Mouse (Mus musculus) heart, embryonic 11.5 days (tissue): ENCODE measurements around the gene Crk. TPM values are rescaled to one million over a fixed set of nuclear protein-coding genes. Genes with fewer than 3 reads are reported as not detected.

ENCODE experiments used
- ATAC-seq: fragments of 200-750 bp; cut with Nextera tagmentation; replicated peaks from 2 replicates; pipeline ENCODE4 v1.8.0; 2017; ENCODE audit warnings: moderate library complexity; ENCODE audit not compliant: insufficient number of reproducible peaks, low FRiP score, low TSS enrichment
- H3K27ac ChIP-seq: fragments of 300-500 bp; sonication (generic); 2 replicates; pipeline ENCODE4 v1.5.1; 2014; ENCODE audit warnings: mild to moderate bottlenecking, low read depth, low read length
- H3K27me3 ChIP-seq: fragments of 300-500 bp; sonication (generic); 2 replicates; pipeline ENCODE4 v1.6.1; 2014; ENCODE audit warnings: mild to moderate bottlenecking, low read length, mixed read lengths; ENCODE audit not compliant: control insufficient read depth, insufficient read depth
- H3K36me3 ChIP-seq: fragments of 300-500 bp; sonication (generic); 2 replicates; pipeline ENCODE4 v1.6.1; 2014; ENCODE audit warnings: mild to moderate bottlenecking, low read length, moderate library complexity, mixed read lengths; ENCODE audit not compliant: control insufficient read depth, insufficient read depth
- H3K4me1 ChIP-seq: fragments of 300-500 bp; sonication (generic); 2 replicates; pipeline ENCODE4 v1.6.1; 2014; ENCODE audit warnings: low read length; ENCODE audit not compliant: control insufficient read depth, insufficient read depth
- H3K4me2 ChIP-seq: fragments of 300-500 bp; sonication (generic); 2 replicates; pipeline ENCODE4 v1.6.1; 2014; ENCODE audit warnings: mild to moderate bottlenecking, moderate library complexity
- H3K4me3 ChIP-seq: fragments of 300-500 bp; sonication (generic); 2 replicates; pipeline ENCODE4 v1.5.1; 2014; ENCODE audit warnings: low read depth, low read length
- H3K9ac ChIP-seq: fragments of 300-500 bp; sonication (generic); 2 replicates; pipeline ENCODE4 v1.6.1; 2014; ENCODE audit warnings: mild to moderate bottlenecking, low read depth, low read length, moderate library complexity
- H3K9me3 ChIP-seq: fragments of 300-500 bp; sonication (generic); replicated peaks from 2 replicates; pipeline ENCODE4 v1.6.1; 2016; ENCODE audit warnings: low read length; ENCODE audit not compliant: control insufficient read depth
- WGBS: fragments of 180-500 bp; shearing (Covaris S2); extraction: QIAGEN DNeasy Blood & Tissue Kit; methylation state at CpG from one replicate; pipeline ENCODE4 v1.1.7; 2014; ENCODE audit not compliant: insufficient replicate concordance; 5-methylcytosine and 5-hydroxymethylcytosine counted together
- polyA plus RNA-seq: library from polyadenylated mRNA; unstranded; fragments of >200 nt; fragmentation: Nextera tagmentation; extraction: Ambion mirVana; gene quantifications from 2 replicates; pipeline ENCODE4 v1.2.1, GENCODE M21; 2014

Gene Crk
- polyA plus RNA-seq, 1 experiment from 2014 or later: 90.3 TPM

- H3K9me3 ChIP-seq: no peaks in the 10 kb centered on the region
- peaks cover 6% of the 10 kb centered on the region for H3K36me3 ChIP-seq
- H3K27ac ChIP-seq: peak overlapping the region; percentile 87
- peak overlapping the region; percentile 56 for H3K4me3 ChIP-seq
- H3K9ac ChIP-seq: peak overlapping the region; percentile 78
- H3K27me3 ChIP-seq: no peaks in the 10 kb centered on the region
- 2% methylated on average over 43 of the region's 45 CpGs for WGBS
- peak; percentile 70 for ATAC-seq
- H3K4me1 ChIP-seq: peaks cover 58% of the 10 kb centered on the region
- H3K4me2 ChIP-seq: peak overlapping the region; percentile 88
These were observed 25.1 kb upstream of the Crk start for GRCm38 (mm10) chr11:75653781-75654470.

DNA sequence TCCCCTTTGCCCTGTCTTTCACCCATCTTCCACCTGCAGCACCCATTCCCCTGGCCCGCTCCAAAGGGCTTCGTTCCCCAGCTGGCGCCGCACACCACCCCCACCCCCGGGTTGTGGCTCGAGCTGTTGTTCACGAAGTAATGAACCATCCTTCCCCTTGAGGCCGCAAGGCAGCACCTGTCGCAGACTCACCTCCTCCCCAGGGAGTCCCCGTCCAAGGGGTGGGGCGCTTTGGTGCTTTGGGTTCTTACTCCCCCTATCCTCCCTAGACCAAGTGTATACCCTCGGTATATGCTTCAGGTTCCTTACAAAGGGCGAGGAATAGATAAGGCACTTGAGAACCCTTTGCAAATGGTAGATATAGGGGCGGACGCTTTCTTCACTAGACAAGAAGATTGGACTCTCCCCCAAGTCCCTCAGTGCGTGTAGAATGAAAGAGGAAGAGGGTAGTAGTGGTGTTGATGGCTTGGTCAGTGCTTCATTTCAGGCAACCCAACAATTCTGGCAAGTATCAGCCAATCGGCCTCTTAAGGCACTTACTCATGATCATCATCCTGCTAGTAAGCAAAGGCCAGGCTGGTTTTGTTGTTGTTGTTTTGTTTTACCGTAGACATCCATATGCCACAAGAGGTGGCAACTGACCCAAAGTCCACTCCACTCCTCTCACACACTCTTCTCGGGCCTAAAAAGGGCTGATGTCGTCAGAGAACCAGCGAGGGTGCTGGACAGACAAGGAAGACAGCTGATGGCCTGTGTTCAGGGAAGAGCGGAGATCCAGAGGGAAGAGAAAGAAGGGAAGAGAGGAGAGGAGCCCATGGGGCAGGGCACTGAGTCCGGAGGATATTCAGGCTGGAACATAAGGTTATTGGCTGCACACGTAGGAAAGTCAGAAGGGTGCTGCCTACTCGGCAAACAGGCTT is 24.3 kb upstream of the Crk start:
- Histone ChIP-seq H3K4me1 (peaks cover 54% of the 10 kb centered on the region), H3K4me3 (peak overlapping the region; percentile 78), H3K36me3 (peaks cover 6% of the 10 kb centered on the region), H3K27ac (peak overlapping the region; percentile 87), H3K27me3 (no peaks in the 10 kb centered on the region), H3K4me2 (peak overlapping the region; percentile 88), H3K9me3 (no peaks in the 10 kb centered on the region), H3K9ac (peak overlapping the region; percentile 89)
- 28% methylated on average over 25 of the region's 25 CpGs for WGBS
- peak; percentile 0; the same call in 1 of the 2 replicates for ATAC-seq

DNA sequence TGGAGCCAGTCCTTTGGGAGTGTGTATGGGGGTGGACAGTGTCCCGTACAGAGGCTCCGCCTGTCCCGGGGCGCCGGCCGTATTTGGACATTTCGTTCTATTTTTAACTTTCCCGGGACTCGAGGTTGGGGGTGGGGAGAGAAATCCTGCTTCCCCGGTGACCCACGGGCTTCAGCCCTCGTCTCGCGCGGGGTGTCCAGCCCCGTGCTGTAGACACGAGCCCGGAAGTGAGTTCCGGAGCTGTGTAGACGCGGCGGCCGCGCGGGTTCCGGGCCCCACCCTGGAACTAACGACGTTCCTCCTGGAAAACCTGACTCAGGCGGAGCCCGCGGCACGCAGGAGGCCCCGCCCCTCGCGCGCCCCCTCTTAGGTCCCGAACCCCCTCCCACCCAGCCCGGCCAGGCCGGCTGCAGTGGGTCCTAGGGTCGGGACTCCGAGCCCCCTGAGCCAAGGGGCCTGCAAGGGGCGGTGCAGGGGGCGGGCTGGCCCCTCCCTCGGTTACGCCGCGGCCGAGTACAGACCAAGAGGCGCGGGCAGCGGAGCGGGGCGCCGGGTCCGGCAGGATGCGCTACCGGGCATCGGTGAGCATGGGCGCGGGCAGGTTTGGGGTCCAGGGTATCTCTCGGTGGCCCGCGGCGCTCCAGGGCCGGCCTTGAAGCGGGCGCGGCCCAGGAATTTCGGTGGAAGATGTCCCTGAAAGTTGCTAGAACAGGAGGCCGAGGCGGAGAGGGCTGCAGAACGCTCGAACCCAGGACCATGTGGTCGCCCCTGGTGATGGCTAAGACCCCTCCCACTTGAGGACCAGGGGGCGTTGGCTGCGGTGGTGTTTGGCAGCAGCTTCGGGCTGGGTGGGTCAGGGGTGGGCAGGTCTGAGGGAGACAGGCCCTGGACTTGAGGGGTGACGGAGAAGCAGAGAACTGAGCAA is 23.2 kb upstream of the Crk start:
- no peaks in the 10 kb centered on the region for H3K9me3 ChIP-seq
- H3K4me2 ChIP-seq: peak overlapping the region; percentile 88
- H3K27me3 ChIP-seq: no peaks in the 10 kb centered on the region
- H3K4me1 ChIP-seq: peaks cover 49% of the 10 kb centered on the region
- H3K4me3 ChIP-seq: peak overlapping the region; percentile 78
- under 1% methylated on average over 77 of the region's 78 CpGs for WGBS
- peaks cover 14% of the 10 kb centered on the region for H3K36me3 ChIP-seq
- H3K9ac ChIP-seq: peak overlapping the region; percentile 89
- ATAC-seq: peak; percentile 45
- H3K27ac ChIP-seq: peak overlapping the region; percentile 87

DNA sequence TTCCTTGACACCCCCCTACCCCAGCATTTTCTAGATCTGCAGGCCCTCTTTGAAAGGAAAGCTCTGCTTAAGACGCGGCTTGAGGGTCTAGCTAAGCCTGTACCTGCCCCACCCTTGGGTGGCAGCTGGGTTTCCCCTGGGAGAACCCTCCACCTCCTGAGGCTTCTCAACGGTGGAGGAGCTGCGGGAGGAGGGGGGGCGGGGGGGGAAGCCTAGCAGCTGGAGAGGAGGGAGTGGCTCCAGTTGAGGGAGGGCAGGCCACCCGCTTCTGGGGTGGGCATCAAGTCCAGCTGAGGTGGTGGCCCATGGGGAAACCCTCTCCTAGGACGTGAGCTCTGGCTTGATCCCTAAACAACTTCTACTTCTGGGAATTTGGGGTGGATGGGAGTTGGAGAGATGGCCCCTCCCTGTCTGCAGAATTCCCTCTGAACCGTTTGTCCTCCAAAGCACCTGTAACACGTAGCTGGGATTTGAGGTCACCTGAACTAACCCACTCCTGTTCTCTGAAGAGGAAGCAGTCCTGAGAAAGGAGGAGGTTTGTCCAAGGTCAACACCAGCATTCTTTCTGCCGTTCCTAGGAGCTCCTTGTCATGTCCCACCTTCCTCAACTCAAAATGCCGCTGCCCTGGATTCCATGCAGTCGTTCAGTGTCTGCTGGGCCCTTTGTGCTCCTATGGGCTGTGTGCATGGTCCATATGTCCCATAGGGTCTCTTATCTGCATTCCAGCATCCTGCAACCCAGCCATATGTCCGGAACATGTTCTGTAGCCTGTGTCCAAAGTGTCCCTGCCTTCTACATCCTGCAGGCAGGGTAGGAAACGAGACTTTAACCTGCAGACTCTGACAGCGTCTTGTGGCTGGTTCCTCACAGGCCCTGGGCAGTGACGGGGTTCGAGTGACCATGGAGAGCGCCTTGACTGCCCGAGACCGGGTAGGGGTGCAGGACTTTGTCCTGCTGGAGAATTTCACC is 22.2 kb upstream of the Crk start:
- Histone ChIP-seq H3K4me1 (peaks cover 45% of the 10 kb centered on the region), H3K9me3 (no peaks in the 10 kb centered on the region), H3K27ac (peak overlapping the region; percentile 87; the same call in 1 of the 2 replicates), H3K27me3 (no peaks in the 10 kb centered on the region), H3K36me3 (peaks cover 24% of the 10 kb centered on the region), H3K9ac (peak overlapping the region; percentile 89), H3K4me2 (peak overlapping the region; percentile 88), H3K4me3 (peak overlapping the region; percentile 78)
- 51% methylated on average over 17 of the region's 20 CpGs for WGBS
- no peak for ATAC-seq

GRCm38 (mm10) chr11:75657841-75658240 is 21.2 kb upstream of the Crk start:
- ATAC-seq: no peak
- Histone ChIP-seq H3K4me1 (peaks cover 35% of the 10 kb centered on the region), H3K36me3 (peaks cover 33% of the 10 kb centered on the region)

DNA sequence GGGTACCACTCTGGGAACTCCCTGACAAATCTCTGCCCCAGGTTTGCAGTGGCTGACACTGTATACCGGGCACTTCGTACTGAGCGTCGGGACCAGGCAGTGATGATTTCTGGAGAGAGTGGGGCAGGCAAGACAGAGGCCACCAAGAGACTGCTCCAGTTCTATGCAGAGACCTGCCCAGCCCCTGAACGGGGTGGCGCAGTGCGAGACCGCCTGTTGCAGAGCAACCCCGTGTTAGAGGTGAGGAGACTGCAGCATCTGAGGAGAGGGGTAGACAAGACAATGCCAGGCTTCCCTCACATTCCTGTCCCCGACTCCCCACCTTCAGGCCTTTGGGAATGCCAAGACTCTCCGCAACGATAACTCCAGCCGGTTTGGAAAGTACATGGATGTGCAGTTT is 20.7 kb upstream of the Crk start:
- Histone ChIP-seq H3K4me1 (peaks cover 31% of the 10 kb centered on the region), H3K4me3 (no peak overlapping the region), H3K27me3 (no peaks in the 10 kb centered on the region), H3K9ac (no peak overlapping the region), H3K9me3 (no peaks in the 10 kb centered on the region), H3K36me3 (peaks cover 35% of the 10 kb centered on the region), H3K27ac (no peak overlapping the region), H3K4me2 (no peak overlapping the region)
- WGBS: 91% methylated on average over 13 of the region's 13 CpGs
- no peak for ATAC-seq

More at GRCm38 (mm10) chr11:75657841-75658240, 21.2 kb upstream of the Crk start:
- no peaks in the 10 kb centered on the region for H3K27me3 ChIP-seq
- no peak overlapping the region for H3K4me2 ChIP-seq
- H3K4me3 ChIP-seq: no peak overlapping the region
- H3K9ac ChIP-seq: no peak overlapping the region
- no peak overlapping the region for H3K27ac ChIP-seq
- no peaks in the 10 kb centered on the region for H3K9me3 ChIP-seq

DNA sequence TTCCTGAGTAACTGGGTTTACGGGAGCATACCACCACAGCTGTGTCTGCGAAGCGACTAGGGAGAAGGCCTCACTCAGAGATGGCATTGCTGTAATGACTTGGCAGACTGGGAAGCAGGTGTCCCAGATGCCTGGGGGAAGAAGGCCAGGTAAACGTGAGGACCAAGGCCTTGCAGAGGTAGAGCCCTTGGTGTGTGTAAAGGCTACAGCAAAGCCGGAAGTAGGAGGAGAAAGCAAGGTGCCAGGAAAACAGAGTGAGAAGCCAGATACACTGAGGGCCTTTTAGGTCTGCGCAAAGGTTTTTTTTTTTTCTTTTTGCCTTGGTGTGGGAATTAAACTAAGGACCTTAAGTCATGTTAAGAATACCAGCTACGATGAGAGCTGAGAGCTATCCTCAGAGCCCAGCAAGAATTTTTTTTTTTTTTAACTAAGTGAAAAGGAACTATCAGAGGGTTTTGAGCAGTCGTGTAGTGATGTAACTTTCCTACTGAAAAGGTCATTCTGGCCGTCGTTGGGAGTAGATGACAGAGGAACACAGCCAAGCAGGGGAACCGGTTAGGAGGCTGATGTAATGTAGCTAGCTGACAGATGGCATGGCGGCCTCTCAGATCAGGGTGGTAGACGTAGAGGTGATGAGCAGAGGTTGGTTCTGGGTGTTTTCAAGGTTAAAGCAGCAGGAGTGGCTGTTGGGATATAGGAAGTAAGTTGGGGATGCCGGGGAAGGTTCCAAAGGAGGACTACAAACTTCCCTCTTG is 19.9 kb upstream of the Crk start:
- Histone ChIP-seq H3K27me3 (no peaks in the 10 kb centered on the region), H3K4me2 (no peak overlapping the region), H3K9me3 (no peaks in the 10 kb centered on the region), H3K4me1 (peaks cover 26% of the 10 kb centered on the region), H3K9ac (no peak overlapping the region), H3K36me3 (peaks cover 35% of the 10 kb centered on the region), H3K4me3 (no peak overlapping the region), H3K27ac (no peak overlapping the region)
- ATAC-seq: no peak
- WGBS: 83% methylated on average over 14 of the region's 14 CpGs
